Mouse (Mus musculus) leukemia stem cell, adult 10-12 weeks (primary cell): Measurements from ENCODE around the gene Xlr3c. TPM values are rescaled to one million over a fixed set of nuclear protein-coding genes. Genes with fewer than 3 reads are reported as not detected.

Source experiments
- polyA plus RNA-seq: library from polyadenylated mRNA; stranded (reverse); fragments of >175 nt; gene quantifications from 2 replicates; pipeline ENCODE4 v1.2.3, GENCODE M21; 2012; ENCODE audit warnings: low replicate concordance

The Xlr3c gene
- polyA plus RNA-seq = not detected in 2 replicates

DNA sequence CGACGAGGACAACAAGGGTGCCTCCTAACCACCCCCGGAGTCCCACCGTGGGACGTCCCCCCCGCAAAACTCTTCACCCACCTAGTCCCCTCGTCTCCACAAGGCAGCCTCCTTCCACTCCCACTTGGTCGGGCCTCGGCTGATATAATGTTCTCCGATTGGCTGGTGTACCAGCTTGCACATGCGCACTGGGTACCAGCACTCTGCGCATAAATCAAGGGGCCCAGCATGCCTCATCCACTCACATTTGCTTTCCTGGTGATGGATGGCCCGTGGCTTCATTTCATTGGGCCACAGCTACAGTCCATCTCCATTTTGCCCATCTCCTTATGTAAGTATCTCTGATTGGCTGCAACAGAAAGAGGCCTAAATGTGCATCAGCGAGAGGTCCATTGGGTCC is at the start of gene Xlr3c:
Gene Xlr3c (minus strand): TSS at position 121 of the 400 bp plus-strand sequence.

DNA sequence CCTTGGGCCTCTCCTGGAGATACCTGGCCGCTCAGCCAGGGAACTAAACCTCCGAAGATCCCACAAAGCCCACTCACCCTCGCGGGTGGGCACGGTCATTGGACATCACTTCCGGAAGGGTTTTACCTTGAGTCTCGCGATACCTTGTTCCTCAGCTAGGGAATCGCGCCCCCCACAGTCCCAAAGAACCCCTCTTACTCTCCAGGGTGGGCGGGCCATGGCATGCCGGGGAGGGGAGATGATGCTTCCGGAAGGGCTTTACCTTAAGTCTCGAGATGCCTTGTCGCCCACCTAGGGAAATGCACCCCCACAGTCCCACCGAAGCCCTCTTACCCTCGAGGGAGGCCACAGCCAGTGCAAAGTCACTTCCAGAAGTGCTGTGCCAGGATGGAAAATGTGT is 27.7 kb upstream of the Xlr3c start, which contains the start of the genes Xlr5a and Xlr5c:
Gene Xlr5a (minus strand): TSS at position 101 of the 400 bp plus-strand sequence.
Gene Xlr5c (minus strand): TSS at position 101 of the 400 bp plus-strand sequence.

DNA sequence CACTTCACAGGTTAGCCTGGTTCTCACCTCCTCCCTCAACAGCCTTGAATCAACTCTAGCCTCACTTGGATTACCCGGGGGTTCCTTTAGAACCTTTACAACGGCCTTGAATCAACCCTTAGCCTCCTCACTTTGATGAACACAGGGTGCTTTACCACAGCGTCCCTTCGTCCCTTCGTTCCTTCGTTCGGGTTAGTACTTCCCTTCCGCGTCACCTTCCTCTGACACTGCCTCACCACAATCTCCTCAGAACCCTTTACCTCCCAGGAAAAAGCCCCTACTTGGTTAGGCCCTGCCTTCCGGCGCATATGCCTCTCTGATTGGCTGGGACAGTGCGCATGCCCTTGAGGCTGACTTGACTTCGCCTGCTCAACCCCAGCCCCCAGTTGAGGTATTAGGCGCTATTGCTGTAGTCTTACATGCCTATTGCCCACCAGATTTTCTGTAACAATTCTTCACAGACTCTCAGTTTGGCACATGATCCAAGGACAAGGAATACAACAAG is 22.3 kb downstream of the Xlr3c start, which contains the start of gene Xlr4c:
Gene Xlr4c (minus strand): TSS at position 310 of the 505 bp plus-strand sequence.

DNA sequence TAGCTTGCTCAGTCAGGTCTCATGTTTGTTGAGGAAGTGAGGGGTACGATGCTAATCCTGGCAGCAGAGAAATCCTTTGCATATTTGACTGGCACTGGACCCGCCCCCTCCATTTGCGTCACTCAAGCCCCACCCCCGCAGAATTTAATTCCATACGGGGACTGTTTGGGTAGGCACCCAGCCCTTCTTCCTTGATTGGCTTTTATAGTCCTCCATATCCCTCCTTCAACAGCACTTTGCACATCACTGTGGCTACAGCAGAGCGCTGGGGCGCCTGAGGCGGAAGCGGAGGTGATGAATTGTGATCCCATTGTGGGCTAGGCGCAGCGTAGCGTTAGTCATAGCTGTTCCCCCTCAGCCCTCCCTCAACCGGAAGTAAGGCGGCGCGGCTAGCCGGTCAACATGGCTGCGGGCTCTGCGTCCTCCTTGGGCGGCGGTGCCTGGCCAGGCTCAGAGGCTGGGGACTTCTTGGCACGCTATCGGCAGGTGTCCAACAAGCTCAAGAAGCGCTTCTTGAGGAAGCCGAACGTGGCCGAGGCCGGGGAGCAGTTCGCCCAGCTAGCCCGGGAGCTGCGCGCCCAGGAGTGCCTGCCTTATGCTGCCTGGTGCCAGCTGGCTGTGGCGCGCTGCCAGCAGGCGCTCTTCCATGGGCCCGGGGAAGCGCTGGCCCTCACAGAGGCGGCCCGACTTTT is 37.1 kb downstream of the Xlr3c start, which contains the start of gene F8a:
Gene F8a (plus strand): TSS at position 378 of the 692 bp plus-strand sequence.

DNA sequence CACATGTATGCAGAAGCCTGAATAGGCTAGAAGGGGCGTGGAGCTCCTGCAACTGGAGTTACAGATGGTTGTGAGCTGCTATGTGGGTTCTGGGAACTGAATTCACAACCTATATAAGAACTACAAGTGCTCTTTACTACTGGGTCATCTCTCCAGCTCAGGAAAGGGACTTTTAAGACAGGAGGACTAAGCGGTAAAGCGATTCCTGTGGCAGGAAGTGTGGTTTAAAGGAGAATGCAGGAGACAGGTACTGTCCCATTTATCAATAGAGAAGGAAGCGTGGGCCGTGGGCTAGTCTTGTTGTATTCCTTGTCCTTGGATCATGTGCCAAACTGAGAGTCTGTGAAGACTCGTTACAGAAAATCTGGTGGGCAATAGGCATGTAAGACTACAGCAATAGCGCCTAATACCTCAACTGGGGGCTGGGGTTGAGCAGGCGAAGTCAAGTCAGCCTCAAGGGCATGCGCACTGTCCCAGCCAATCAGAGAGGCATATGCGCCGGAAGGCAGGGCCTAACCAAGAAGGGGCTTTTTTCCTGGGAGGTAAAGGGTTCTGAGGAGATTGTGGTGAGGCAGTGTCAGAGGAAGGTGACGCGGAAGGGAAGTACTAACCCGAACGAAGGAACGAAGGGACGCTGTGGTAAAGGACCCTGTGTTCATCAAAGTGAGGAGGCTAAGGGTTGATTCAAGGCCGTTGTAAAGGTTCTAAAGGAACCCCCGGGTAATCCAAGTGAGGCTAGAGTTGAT is 51.2 kb downstream of the Xlr3c start, which contains the start of gene Xlr4b:
Gene Xlr4b (plus strand): TSS at position 515 of the 746 bp plus-strand sequence.

Other genes starting within 250 kb of the Xlr3c start
- not detected in 2 replicates for gene Pnma5, start 228.3 kb downstream of the Xlr3c start, polyA plus RNA-seq
- gene Pnma3, start 200.6 kb downstream of the Xlr3c start, polyA plus RNA-seq = 0.11 TPM in 1 of 2 replicates, not detected in the other
- 0.15 TPM in 1 of 2 replicates, not detected in the other for gene Xlr4a, start 182.9 kb downstream of the Xlr3c start, polyA plus RNA-seq
- gene Xlr3a, start 168.3 kb downstream of the Xlr3c start, polyA plus RNA-seq = not detected in 2 replicates
- 0.14 TPM in 1 of 2 replicates, not detected in the other for gene Gm14685, start 148.3 kb downstream of the Xlr3c start, polyA plus RNA-seq
- gene Xlr5b, start 116.6 kb downstream of the Xlr3c start, polyA plus RNA-seq = not detected in 2 replicates
- gene DXBay18, start 115.9 kb downstream of the Xlr3c start, polyA plus RNA-seq = not detected in 2 replicates
- not detected in 2 replicates for gene Spin2d, start 88.4 kb downstream of the Xlr3c start, polyA plus RNA-seq
- not detected in 2 replicates for gene Xlr3b, start 73.2 kb downstream of the Xlr3c start, polyA plus RNA-seq
- gene Xlr4b, start 51.1 kb downstream of the Xlr3c start, polyA plus RNA-seq = 0.92 and 1.4 TPM in 2 replicates
- gene F8a, start 37.1 kb downstream of the Xlr3c start, polyA plus RNA-seq = 17.9 and 29.9 TPM in 2 replicates
- gene Xlr4c, start 22.3 kb downstream of the Xlr3c start, polyA plus RNA-seq = 0.73 and 2.7 TPM in 2 replicates
- gene Xlr5a, start 27.6 kb upstream of the Xlr3c start, polyA plus RNA-seq = not detected in 2 replicates
- gene Xlr5c, start 27.6 kb upstream of the Xlr3c start, polyA plus RNA-seq = not detected in 2 replicates
- gene Gm45015, start 71.5 kb upstream of the Xlr3c start, polyA plus RNA-seq = not detected in 2 replicates
- 0.93 and 1.5 TPM in 2 replicates for gene Zfp275, start 77.2 kb upstream of the Xlr3c start, polyA plus RNA-seq
- gene Gm18336, start 133.3 kb upstream of the Xlr3c start, polyA plus RNA-seq = not detected in 2 replicates
- gene Zfp92, start 145.7 kb upstream of the Xlr3c start, polyA plus RNA-seq = 0.05 TPM in 1 of 2 replicates, not detected in the other
- not detected in 2 replicates for gene Trex2, start 170.0 kb upstream of the Xlr3c start, polyA plus RNA-seq
- 1.0 and 2.9 TPM in 2 replicates for gene Haus7, start 193.7 kb upstream of the Xlr3c start, polyA plus RNA-seq
- 0.98 and 20.4 TPM in 2 replicates for gene Bgn, start 218.2 kb upstream of the Xlr3c start, polyA plus RNA-seq
- gene Atp2b3, start 237.7 kb upstream of the Xlr3c start, polyA plus RNA-seq = not detected in 2 replicates